25 mouse cellular contexts compared by ENCODE assay signal in genomic region chrX:160585110-160585509, GRCm38 (mm10).
"Had no signal": no experiment of that assay in that cellular context is flagged by ENCODE, and none has a peak within 500 bp of the region (broad histone marks: within the 10 kb centered on the region; RNA-seq: fewer than 3 reads in every experiment).

No protein-coding gene starts in this region.

- H3K4me1 ChIP-seq: hindbrain, embryonic 13.5 days; hindbrain, embryonic 15.5 days; kidney, embryonic 15.5 days; limb, embryonic 13.5 days; limb, embryonic 15.5 days had no signal

- DNase-seq: gastrocnemius, adult 2 months; gastrocnemius, postnatal 10 days; gastrocnemius, postnatal 25 days; heart, adult 18-20 months; heart, postnatal 14 days; heart, postnatal 36 days; kidney, adult 11 months; kidney, adult 2 months; kidney, adult 9 months; kidney, postnatal 14 days; kidney, postnatal 36 days; layer of hippocampus, adult 9-11 months; layer of hippocampus, postnatal 36 days; left cerebral cortex, postnatal 4 days had no signal

- H3K9me3 ChIP-seq: heart, embryonic 10.5 days; heart, embryonic 13.5 days; heart, embryonic 15.5 days; hindbrain, embryonic 13.5 days; hindbrain, embryonic 15.5 days; kidney, embryonic 15.5 days; limb, embryonic 13.5 days; limb, embryonic 15.5 days had no signal

- H3K4me2 ChIP-seq: heart, embryonic 13.5 days; heart, embryonic 15.5 days; hindbrain, embryonic 13.5 days; hindbrain, embryonic 15.5 days; kidney, embryonic 15.5 days; limb, embryonic 13.5 days; limb, embryonic 15.5 days had no signal

- H3K9ac ChIP-seq: heart, embryonic 13.5 days; heart, embryonic 15.5 days; hindbrain, embryonic 13.5 days; hindbrain, embryonic 15.5 days; kidney, embryonic 15.5 days; limb, embryonic 13.5 days; limb, embryonic 15.5 days had no signal

- ATAC-seq: hindbrain, postnatal 0 days; intestine, embryonic 16.5 days had no signal

- H3K27ac ChIP-seq: gastrocnemius, adult 2 months; heart, embryonic 10.5 days; heart, embryonic 13.5 days; heart, embryonic 15.5 days; hindbrain, embryonic 13.5 days; hindbrain, embryonic 15.5 days; hindbrain, postnatal 0 days; kidney, embryonic 15.5 days; kidney, postnatal 0 days; limb, embryonic 13.5 days; limb, embryonic 15.5 days had no signal

- H3K27me3 ChIP-seq: heart, embryonic 13.5 days; heart, embryonic 15.5 days; hindbrain, embryonic 15.5 days had no signal

- H3K36me3 ChIP-seq: heart, embryonic 15.5 days; hindbrain, embryonic 13.5 days; hindbrain, embryonic 15.5 days had no signal

- H3K4me3 ChIP-seq: gastrocnemius, adult 2 months; heart, embryonic 10.5 days; heart, embryonic 13.5 days; heart, embryonic 15.5 days; hindbrain, embryonic 13.5 days; hindbrain, embryonic 15.5 days; kidney, embryonic 15.5 days; limb, embryonic 13.5 days; limb, embryonic 15.5 days had no signal
